Mouse (Mus musculus) limb, embryonic 13.5 days (tissue): ENCODE measurements around the gene Ccna1. TPM values are rescaled to one million over a fixed set of nuclear protein-coding genes. Genes with fewer than 3 reads are reported as not detected.

Experiments
- ATAC-seq: fragments of 200-750 bp; cut with Nextera tagmentation; 2 replicates; pipeline ENCODE4 v1.8.0; 2017; ENCODE audit warnings: low read depth, moderate number of reproducible peaks, moderate TSS enrichment; ENCODE audit not compliant: low FRiP score
- H3K27ac ChIP-seq: fragments of 300-500 bp; sonication (generic); 2 replicates; pipeline ENCODE4 v1.5.1; 2015; ENCODE audit warnings: inconsistent platforms, mild to moderate bottlenecking, moderate library complexity
- H3K27me3 ChIP-seq: fragments of 300-500 bp; sonication (generic); 2 replicates; pipeline ENCODE4 v1.6.1; 2015; ENCODE audit warnings: mild to moderate bottlenecking, inconsistent platforms
- H3K36me3 ChIP-seq: fragments of 300-500 bp; sonication (generic); 2 replicates; pipeline ENCODE4 v1.6.1; 2015; ENCODE audit warnings: inconsistent platforms, mild to moderate bottlenecking, moderate library complexity
- H3K4me1 ChIP-seq: fragments of 300-500 bp; sonication (generic); 2 replicates; pipeline ENCODE4 v1.6.1; 2015; ENCODE audit warnings: inconsistent platforms
- H3K4me2 ChIP-seq: fragments of 300-500 bp; sonication (generic); replicated peaks from 2 replicates; pipeline ENCODE4 v1.6.1; 2015; ENCODE audit warnings: inconsistent platforms, mild to moderate bottlenecking, moderate library complexity
- H3K4me3 ChIP-seq: fragments of 300-500 bp; sonication (generic); 2 replicates; pipeline ENCODE4 v1.5.1; 2015; ENCODE audit warnings: moderate library complexity, mild to moderate bottlenecking, inconsistent platforms
- H3K9ac ChIP-seq: fragments of 300-500 bp; sonication (generic); 2 replicates; pipeline ENCODE4 v1.6.1; 2015; ENCODE audit warnings: mild to moderate bottlenecking, inconsistent platforms
- H3K9me3 ChIP-seq: fragments of 300-500 bp; sonication (generic); 2 replicates; pipeline ENCODE4 v1.6.1; 2016; ENCODE audit warnings: inconsistent platforms
- WGBS: fragments of 180-500 bp; shearing (Covaris S2); methylation state at CpG from one replicate; pipeline ENCODE4 v1.1.7; 2015; 5-methylcytosine and 5-hydroxymethylcytosine counted together
- polyA plus RNA-seq: library from polyadenylated mRNA; unstranded; fragments of >200 nt; fragmentation: Nextera tagmentation; extraction: Ambion mirVana; gene quantifications from 2 replicates; pipeline ENCODE4 v1.2.1, GENCODE M21; 2015

The Ccna1 gene
- polyA plus RNA-seq, 1 experiment from 2014 or later: 1.6 TPM

DNA sequence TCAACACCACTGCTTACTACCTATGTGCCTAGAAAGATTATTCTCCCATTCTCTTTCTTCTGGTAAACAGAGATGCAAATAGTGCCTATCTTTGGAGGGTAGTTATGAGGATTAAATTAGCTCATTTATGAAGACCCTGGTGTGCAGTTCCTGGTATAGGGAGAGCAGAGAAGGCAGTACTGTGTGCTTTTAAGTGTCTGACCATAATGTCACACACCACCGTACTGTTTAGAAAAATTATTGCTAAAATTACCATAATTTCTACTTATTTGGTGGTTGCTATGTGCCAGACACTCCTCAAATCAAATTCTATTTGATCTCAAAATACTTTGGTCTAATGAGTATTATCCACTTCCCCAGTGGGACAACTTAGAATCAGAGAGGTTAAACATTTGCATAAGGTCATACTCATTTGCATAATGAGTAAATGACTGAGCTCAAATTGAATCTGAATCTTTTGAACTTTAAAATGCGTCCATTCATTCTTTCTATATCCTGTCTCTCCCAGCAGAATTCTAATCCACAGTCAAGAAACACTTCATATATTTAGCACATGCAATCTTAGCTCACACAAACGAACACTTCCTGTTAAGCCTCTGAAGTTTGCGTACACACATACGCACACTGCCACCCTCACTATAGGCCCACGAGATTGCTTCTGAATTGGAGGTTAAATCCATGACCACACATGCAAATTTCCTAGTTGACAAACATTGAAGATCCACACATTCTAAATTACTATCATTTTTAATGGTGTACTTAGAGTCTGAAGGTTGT lies 46.1 kb downstream of the Ccna1 start:
- Histone ChIP-seq H3K4me1 (no peaks in the 10 kb centered on the region), H3K27ac (no peak overlapping the region), H3K36me3 (no peaks in the 10 kb centered on the region), H3K9ac (no peak overlapping the region), H3K4me3 (no peak overlapping the region), H3K9me3 (no peaks in the 10 kb centered on the region), H3K27me3 (peaks cover 5% of the 10 kb centered on the region; the same call in 1 of the 2 replicates), H3K4me2 (no peak overlapping the region)
- 76% methylated on average over 6 of the region's 6 CpGs for WGBS
- ATAC-seq: no peak

DNA sequence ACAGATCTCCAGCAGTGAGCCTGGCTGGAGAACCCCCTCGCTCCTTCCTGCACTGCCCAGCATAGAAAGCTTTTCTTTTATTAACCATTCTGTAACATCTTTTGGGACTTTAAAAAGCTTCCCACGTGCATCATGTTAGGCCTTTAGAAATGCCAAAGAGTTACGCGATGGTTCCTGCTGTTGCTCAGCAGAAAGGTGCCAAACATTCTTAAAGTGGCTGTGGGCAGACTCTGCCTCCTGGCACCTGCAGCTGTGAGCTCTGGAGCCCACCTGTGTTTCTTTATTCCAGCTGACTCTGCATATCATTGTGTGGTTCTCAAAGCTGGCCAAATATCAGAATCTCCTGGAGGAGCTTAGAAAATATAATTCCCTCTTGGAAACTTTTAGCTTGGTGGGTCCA lies 51.3 kb downstream of the Ccna1 start:
- Histone ChIP-seq H3K9me3 (no peaks in the 10 kb centered on the region; the same call in 1 of the 2 replicates), H3K36me3 (no peaks in the 10 kb centered on the region), H3K4me1 (no peaks in the 10 kb centered on the region), H3K9ac (no peak overlapping the region), H3K4me2 (no peak overlapping the region), H3K27ac (no peak overlapping the region), H3K27me3 (no peaks in the 10 kb centered on the region), H3K4me3 (no peak overlapping the region)
- no peak for ATAC-seq
- 62% methylated on average over 4 of the region's 4 CpGs for WGBS

DNA sequence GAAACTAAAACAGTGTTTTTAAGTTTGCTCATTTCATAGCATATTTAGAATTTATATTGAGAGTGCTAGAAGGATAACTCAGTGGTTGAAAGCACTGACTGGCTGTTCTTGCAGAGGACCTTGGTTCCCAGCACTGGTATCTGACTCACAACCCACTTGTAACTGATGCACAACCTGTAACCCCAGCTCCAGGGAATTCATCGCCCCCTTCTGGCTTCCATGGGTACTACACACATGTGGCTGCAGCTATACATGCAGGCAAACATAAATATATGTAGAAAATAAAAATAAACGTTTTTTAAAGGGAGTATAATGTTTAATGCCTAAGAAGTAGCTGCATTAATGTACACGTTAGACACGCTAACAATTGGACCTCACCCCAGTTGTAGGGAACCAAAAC lies 53.6 kb downstream of the Ccna1 start:
- no peak overlapping the region for H3K4me3 ChIP-seq
- no peak overlapping the region for H3K4me2 ChIP-seq
- no peaks in the 10 kb centered on the region; the same call in 1 of the 2 replicates for H3K9me3 ChIP-seq
- H3K9ac ChIP-seq: no peak overlapping the region
- no peaks in the 10 kb centered on the region for H3K4me1 ChIP-seq
- no peaks in the 10 kb centered on the region for H3K36me3 ChIP-seq
- ATAC-seq: no peak
- no peaks in the 10 kb centered on the region; the same call in 1 of the 2 replicates for H3K27me3 ChIP-seq
- 73% methylated on average over 4 of the region's 4 CpGs for WGBS
- H3K27ac ChIP-seq: no peak overlapping the region

Other genes starting within 250 kb of the Ccna1 start
- gene Rfxap, start 247.7 kb downstream of the Ccna1 start, polyA plus RNA-seq: 34.8 and 36.8 TPM in 2 replicates
- gene Sertm1, start 139.6 kb downstream of the Ccna1 start, polyA plus RNA-seq: 0.13 and 0.23 TPM in 2 replicates
- 87.7 and 92.6 TPM in 2 replicates for gene Spg20, start 56.6 kb upstream of the Ccna1 start, polyA plus RNA-seq
- gene Ccdc169, start 81.8 kb upstream of the Ccna1 start, polyA plus RNA-seq: 0.10 TPM in 1 of 2 replicates, not detected in the other
- not detected in 2 replicates for gene Sohlh2, start 126.5 kb upstream of the Ccna1 start, polyA plus RNA-seq
- 73.5 and 84.6 TPM in 2 replicates for gene Dclk1, start 186.9 kb upstream of the Ccna1 start, polyA plus RNA-seq